Mouse (Mus musculus): ENCODE results near the gene Mras.

The Mras gene

GRCm38 (mm10) chr9:99440941-99441340, 3.8 kb upstream of the Mras start:
- no peak for DNase-seq (ENCODE audit: inconsistent ontology term)

- no peak for DNase-seq (ENCODE audit: inconsistent ontology term)
Measured at GRCm38 (mm10) chr9:99439064-99439463, 1.9 kb upstream of the Mras start.

GRCm38 (mm10) chr9:99437781-99438565, 792 bp upstream of the Mras start:
- DNase-seq (ENCODE audit: inconsistent ontology term), result no peak

- DNase-seq (ENCODE audit: inconsistent ontology term), result peak; percentile 83
Measured at GRCm38 (mm10) chr9:99436182-99437030, 775 bp downstream of the Mras start.

GRCm38 (mm10) chr9:99435619-99436181, 1.5 kb downstream of the Mras start:
- DNase-seq (ENCODE audit: inconsistent ontology term), result peak; percentile 75

- DNase-seq (ENCODE audit: inconsistent ontology term), result peak; percentile 55
Measured at GRCm38 (mm10) chr9:99434892-99435618, 2.1 kb downstream of the Mras start.

- no peak for DNase-seq (ENCODE audit: inconsistent ontology term)
Measured at GRCm38 (mm10) chr9:99432478-99432877, 4.7 kb downstream of the Mras start.

GRCm38 (mm10) chr9:99431963-99432362, 5.2 kb downstream of the Mras start:
- no peak for DNase-seq (ENCODE audit: inconsistent ontology term)

GRCm38 (mm10) chr9:99431346-99431745, 5.8 kb downstream of the Mras start:
- DNase-seq (ENCODE audit: inconsistent ontology term), result no peak

- no peak for DNase-seq (ENCODE audit: inconsistent ontology term)
Measured at GRCm38 (mm10) chr9:99430806-99431205, 6.4 kb downstream of the Mras start.

- no peak for DNase-seq (ENCODE audit: inconsistent ontology term)
Measured at GRCm38 (mm10) chr9:99429845-99430244, 7.3 kb downstream of the Mras start.

- peak; percentile 57 for DNase-seq (ENCODE audit: inconsistent ontology term)
Measured at GRCm38 (mm10) chr9:99428601-99429331, 8.4 kb downstream of the Mras start.

GRCm38 (mm10) chr9:99425262-99425661, 11.9 kb downstream of the Mras start:
- DNase-seq (ENCODE audit: inconsistent ontology term), result no peak

GRCm38 (mm10) chr9:99424574-99424863, 12.7 kb downstream of the Mras start:
- DNase-seq (ENCODE audit: inconsistent ontology term), result no peak

GRCm38 (mm10) chr9:99423692-99424573, 13.2 kb downstream of the Mras start:
- no peak for DNase-seq (ENCODE audit: inconsistent ontology term)

- no peak for DNase-seq (ENCODE audit: inconsistent ontology term)
Measured at GRCm38 (mm10) chr9:99421914-99422313, 15.3 kb downstream of the Mras start.

GRCm38 (mm10) chr9:99419951-99420701, 17.1 kb downstream of the Mras start:
- DNase-seq (ENCODE audit: inconsistent ontology term), result no peak

GRCm38 (mm10) chr9:99418377-99418776, 18.8 kb downstream of the Mras start:
- DNase-seq (ENCODE audit: inconsistent ontology term), result peak; percentile 58

- peak; percentile 55 for DNase-seq (ENCODE audit: inconsistent ontology term)
Measured at GRCm38 (mm10) chr9:99417288-99417846, 19.8 kb downstream of the Mras start.
